Mouse (Mus musculus): Measurements from ENCODE around the gene Kank3.

DNA sequence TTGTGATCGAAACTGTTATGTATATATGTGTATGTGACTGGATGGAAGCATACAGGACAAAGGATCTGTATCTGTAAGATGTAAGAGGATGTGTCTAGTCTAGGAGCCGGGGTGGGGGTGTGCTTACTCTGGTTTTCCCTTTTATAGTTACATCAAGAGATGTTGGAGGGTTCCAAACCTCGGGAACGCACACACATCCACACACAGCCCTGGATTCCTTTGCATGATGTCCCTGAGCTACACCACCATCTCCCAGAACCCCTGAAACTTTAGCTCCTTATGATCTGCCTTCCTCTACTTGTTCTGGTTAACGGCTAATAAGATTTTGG, 30.4 kb upstream of the Kank3 start:
- TF ChIP-seq CTCF (IDR thresholded peaks at IDR 0.05; ENCODE audit: low read depth) = no peak
- TF ChIP-seq EP300 (IDR thresholded peaks at IDR 0.05; ENCODE audit: low read depth) = no peak

Data from heart, postnatal 0 days (tissue).